Mouse (Mus musculus) activated CD4-positive, CD25-positive, alpha-beta regulatory T cell (primary cell): ENCODE results near the gene Zc3h4. TPM values are rescaled to one million over a fixed set of nuclear protein-coding genes. Genes with fewer than 3 reads are reported as not detected.

Experiments
- polyA plus RNA-seq, 2 experiments: library from polyadenylated mRNA; unstranded; fragments of 100-300 nt; shearing (Covaris generic); gene quantifications; one replicate each; pipeline ENCODE4 v1.2.1; 2017

Zc3h4 gene
- polyA plus RNA-seq: 10 to 100 TPM; 17.1 to 24.1 TPM

DNA sequence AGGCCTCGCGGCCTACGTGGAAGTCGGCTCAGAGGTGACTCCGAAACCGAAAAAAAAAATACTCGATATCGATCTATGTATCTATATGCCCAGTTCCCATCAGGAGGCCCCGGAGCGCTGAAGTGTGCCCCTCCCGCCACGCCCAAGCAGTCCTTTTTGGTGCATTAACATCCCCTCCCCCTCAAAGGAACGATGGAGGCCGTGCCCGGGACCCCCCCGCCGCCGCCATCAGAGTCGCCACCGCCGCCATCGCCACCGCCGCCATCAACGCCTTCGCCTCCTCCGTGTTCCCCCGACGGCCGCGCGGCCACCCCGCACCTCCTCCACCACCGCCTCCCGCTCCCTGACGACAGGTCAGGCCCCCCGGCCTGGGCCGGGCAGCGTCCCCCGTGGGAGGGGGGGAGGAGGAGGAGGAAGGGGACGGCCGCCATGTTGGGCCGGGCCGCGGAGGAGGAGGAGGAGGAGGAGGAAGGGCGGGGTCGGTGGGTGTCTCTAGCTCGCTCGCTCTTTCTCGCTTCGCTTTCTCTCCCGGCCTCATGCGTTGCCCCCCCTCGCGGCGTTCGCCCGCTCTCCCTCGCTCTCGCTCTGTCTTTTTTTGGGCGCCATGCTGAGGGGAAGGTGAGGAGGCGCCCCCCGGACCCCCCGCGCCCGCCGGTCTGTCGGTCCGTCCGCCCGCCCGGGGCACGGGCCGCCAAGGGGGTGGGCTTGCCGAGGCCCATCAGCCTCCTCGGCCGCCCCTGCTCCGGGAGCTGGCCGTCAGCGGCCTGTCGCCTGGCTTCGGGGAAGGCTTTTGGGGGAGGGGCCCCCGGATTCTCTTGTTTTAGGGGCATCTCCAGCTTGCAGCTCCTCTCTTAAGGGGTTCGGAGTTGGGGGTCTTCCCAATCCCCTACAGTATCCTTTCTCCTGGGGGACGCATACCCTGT is at the start of gene Zc3h4:
Gene Zc3h4, plus strand, starts transcription at position 222 of the 923 bp plus-strand sequence.

DNA sequence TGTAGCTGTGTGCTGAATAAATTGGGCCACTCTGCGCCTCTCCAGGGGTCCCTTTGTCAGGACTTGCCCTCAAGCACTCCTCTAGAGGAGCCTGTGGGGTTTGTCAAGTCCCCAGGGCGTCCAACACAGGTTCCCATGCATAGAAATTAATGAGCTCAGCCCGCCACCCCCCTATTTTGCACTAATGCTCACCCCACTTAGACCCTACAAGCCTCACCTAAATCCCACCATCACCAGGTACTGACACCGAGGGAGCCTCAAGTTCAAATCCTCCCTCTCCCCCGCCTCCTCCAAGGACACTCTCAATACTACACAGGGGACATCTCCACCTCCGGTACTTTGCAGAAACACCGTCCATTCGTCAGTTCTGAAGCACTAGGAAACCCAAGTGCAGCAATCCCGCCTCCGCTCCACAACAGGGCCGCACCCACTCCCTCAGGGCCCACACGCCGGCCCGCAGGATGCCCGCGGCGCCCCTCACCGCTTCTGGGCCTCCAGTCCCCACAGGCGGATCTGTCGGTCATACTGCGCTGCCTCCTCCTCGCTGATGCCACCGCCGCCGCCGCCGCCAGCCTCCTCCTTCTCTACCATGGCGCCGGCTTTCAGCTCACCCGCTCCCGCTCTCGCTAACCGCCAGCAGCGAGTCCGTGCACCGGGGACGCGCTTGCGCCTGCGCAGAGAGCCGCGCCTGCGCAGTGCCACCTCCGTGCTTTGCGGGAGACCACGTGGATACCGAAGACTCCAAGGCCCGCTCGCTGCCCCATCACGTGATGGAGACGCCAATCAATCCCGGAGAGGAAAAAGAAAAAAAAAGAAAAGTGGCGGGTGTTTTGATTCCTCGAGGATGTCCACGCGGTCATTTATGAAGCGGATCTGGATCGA is 13.3 kb upstream of the Zc3h4 start, which contains the start of gene Sae1:
Gene Sae1, minus strand, starts transcription at position 647 of the 882 bp plus-strand sequence.

DNA sequence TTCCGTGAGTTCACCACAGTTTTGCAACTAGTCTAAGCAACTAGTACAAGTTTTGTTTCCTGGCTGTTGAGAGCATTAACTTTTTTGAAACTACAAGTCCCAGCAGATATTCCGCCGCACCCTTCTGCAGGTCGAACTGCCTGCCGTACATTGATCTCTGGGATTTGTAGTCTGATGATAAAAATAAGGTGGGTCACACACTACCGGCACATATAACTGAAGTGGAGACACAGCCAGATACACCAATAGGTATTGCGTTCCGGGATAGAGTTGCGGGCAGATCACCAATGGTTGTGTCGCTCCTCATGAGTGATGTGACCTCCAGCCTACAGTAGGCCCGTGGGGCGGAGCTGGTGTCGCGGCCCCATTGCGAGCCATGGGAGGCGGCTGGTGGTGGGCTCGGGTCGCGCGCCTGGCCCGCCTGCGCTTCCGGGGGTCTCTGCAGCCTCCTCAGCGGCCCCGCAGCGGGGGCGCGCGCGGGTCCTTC is 51.9 kb downstream of the Zc3h4 start, which contains the start of gene Tmem160:
Gene Tmem160, plus strand, starts transcription at position 193 of the 487 bp plus-strand sequence.

DNA sequence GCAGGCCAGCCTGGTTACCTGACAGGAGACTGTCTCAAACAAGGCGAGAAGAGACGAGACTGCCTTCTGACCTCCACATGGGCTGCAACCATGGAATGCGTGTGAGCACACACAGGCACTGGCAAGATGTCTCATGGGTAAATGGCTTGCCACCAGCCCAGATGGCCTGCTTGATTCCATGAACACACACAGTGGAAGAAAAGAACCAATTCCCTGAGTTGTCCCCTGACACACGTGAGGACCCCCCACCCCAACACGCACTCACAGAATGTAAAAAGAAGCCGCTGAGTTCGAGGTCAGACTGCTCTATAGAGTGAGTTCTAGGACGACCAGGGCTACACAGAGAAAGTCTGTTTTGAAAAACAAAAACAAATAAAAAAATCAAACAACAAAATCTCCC is 76.9 kb downstream of the Zc3h4 start, which contains the start of gene Npas1:
Gene Npas1, minus strand, starts transcription at position 101 of the 400 bp plus-strand sequence.

Other genes starting within 250 kb of the Zc3h4 start
- gene Meis3, start 225.8 kb upstream of the Zc3h4 start, polyA plus RNA-seq: 10 to 100 TPM; 40.0 to 47.0 TPM
- gene Dhx34, start 178.9 kb upstream of the Zc3h4 start, polyA plus RNA-seq: 10 to 100 TPM; 17.4 to 31.8 TPM
- under 1 TPM in 1 of 2 experiments, not detected in 1; 0.37 TPM for gene C5ar2, start 156.8 kb upstream of the Zc3h4 start, polyA plus RNA-seq
- 1 to 10 TPM in 1 of 2 experiments, under 1 TPM in 1; 0.17 to 1.1 TPM for gene C5ar1, start 141.4 kb upstream of the Zc3h4 start, polyA plus RNA-seq
- gene Inafm1, start 127.3 kb upstream of the Zc3h4 start, polyA plus RNA-seq: 1 to 10 TPM; 5.6 to 5.7 TPM
- gene Ccdc9, start 114.1 kb upstream of the Zc3h4 start, polyA plus RNA-seq: 10 to 100 TPM; 43.3 to 51.9 TPM
- gene Bbc3, start 92.5 kb upstream of the Zc3h4 start, polyA plus RNA-seq: 10 to 100 TPM; 21.9 to 35.8 TPM
- gene Sae1, start 13.1 kb upstream of the Zc3h4 start, polyA plus RNA-seq: 100 to 1,000 TPM; 134 to 161 TPM
- 100 to 1,000 TPM; 151 to 193 TPM for gene Tmem160, start 51.9 kb downstream of the Zc3h4 start, polyA plus RNA-seq
- under 1 TPM; 0.21 to 0.38 TPM for gene Npas1, start 76.8 kb downstream of the Zc3h4 start, polyA plus RNA-seq
- 1 to 10 TPM; 4.0 to 4.2 TPM for gene Arhgap35, start 214.1 kb downstream of the Zc3h4 start, polyA plus RNA-seq